Mouse (Mus musculus) bone marrow macrophage, adult 2 months (primary cell): ENCODE measurements around the gene Scly.

Experiments
- CTCF ChIP-seq: IDR thresholded peaks from 2 replicates; pipeline ENCODE4 v1.5.1; 2012; ENCODE audit warnings: low read depth, mild to moderate bottlenecking, low read length, moderate library complexity
- POLR2A ChIP-seq: IDR thresholded peaks from 2 replicates; pipeline ENCODE4 v1.6.1; 2012; ENCODE audit warnings: mild to moderate bottlenecking, low read depth, low read length, borderline replicate concordance

DNA sequence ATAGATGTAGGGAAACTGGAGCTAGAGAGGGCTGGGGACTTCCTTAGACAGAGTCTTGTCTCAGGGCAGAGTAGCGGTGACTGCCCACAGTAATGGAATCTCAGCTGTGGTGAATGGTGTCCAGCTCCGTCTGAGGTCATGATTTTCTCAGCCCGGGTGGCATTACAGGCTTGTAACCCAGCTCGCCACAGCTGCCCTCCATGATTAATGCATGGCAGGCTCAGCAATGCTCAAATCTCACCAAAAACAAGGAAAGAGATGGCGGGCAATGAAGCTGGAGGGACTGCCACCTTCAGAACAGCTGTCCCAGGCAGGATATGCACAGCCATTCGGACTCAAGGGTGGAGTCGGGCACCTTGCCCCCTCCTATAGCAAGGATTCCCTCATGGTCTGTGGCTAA, 39.2 kb downstream of the Scly start:
- TF ChIP-seq CTCF (no peak), POLR2A (no peak)
